Mouse (Mus musculus): ENCODE results near the gene Abcb4. TPM values are rescaled to one million over a fixed set of nuclear protein-coding genes. Genes with fewer than 3 reads are reported as not detected.
"Not testable (repeated sequence)": the region's sequence is repeated elsewhere in the genome, so short reads cannot be mapped to it uniquely, and the experiment has no call there.

Abcb4 gene
- polyA plus RNA-seq (2015; fragmentation: Nextera tagmentation; extraction: Ambion mirVana), result 26.7 and 31.5 TPM in 2 replicates

- Histone ChIP-seq H3K27ac (peak within 1 kb of the TSS; percentile 97), H3K36me3 (peaks cover 12% of the 10 kb centered on the region), H3K4me1 (replicated peaks) (peaks cover 43% of the 10 kb centered on the region), H3K4me2 (peak within 1 kb of the TSS; percentile 81), H3K27me3 (no peaks in the 10 kb centered on the region), H3K9ac (peak within 1 kb of the TSS; percentile 96), H3K4me3 (replicated peaks) (peak within 1 kb of the TSS; percentile 91), H3K9me3 (replicated peaks) (no peaks in the 10 kb centered on the region)
- WGBS (ENCODE audit: insufficient replicate concordance), result under 1% methylated on average over 59 of the region's 65 CpGs
- peak; percentile 89 for ATAC-seq (ENCODE audit: low read depth)
- DNase-seq, result peak; percentile 82
Measured at GRCm38 (mm10) chr5:8893300-8894103, at the start of gene Abcb4. Gene Abcb4 (plus strand): TSS chr5:8893717.

DNA sequence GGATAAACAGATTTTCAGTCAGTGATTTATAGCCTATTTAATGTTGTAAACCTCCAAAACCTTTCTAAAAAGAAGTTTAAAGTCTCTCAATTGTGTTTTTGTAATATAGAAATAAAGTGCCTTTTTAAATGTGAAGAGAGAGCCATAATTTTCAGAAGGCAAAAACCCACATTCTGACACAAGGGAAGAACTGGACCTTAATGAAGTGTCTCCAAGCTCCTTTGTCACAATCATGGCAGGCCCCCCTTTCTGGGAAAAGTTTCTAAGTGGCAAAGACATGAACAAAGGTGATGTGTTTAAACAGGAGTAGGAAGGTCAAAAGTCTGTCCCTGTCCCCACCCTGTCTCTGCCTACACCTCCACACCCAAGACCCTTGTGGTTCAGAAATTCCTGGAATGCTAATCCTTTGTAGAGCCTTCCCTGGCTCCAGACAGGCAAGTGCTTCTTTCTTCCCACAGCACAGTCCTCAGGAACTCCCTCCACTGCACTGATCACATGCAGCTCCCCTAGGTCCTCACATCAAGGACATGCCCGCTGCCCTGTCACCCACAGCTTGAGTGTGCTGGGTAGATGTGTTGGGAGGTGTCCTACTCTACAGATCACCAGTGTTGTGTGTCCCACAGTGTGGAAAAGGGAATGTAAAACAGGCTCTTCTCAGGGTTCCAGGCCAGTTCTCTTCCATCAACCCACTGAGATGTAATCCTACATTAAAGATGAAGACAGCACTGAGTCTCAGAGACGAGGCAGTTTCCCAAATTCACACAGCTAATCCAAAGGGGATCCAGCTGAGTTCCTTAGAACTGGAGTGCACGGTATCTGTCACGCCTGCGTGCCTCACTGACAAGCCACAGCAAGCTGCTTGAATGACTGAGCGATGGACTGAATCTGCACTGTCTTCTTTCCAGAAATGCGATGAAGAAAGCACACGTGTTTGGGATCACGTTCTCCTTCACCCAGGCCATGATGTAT is 44.6 kb upstream of the Abcb4 start:
- H3K27ac ChIP-seq; H3K9ac ChIP-seq; H3K4me1 ChIP-seq (replicated peaks); H3K4me2 ChIP-seq; DNase-seq; ATAC-seq (ENCODE audit: low read depth); H3K36me3 ChIP-seq; H3K27me3 ChIP-seq; H3K4me3 ChIP-seq (replicated peaks); H3K9me3 ChIP-seq (replicated peaks): not testable (repeated sequence)
- WGBS (ENCODE audit: insufficient replicate concordance), result 74% methylated on average over 8 of the region's 9 CpGs

DNA sequence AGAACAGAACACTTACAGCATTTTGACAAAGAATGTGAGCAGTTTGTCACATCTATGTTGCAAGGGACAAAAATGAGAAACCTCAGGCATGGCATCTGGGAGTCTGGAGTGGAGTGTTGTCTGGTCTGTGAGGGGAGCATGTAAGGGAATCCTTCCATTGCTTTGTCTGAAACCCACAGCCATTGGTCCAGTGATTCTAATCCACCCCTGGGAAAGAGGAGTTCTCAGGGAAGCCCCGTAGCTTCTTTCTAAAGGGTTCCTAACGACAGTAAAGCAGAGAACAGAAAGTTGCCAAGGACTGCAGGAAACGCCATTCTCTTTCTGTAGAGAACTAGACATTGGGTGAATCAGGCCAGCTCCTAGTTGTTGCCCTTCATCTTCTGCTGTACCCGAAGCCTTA is 42.7 kb upstream of the Abcb4 start:
- Histone ChIP-seq H3K4me3 (replicated peaks) (no peak overlapping the region), H3K27ac (no peak overlapping the region), H3K36me3 (no peaks in the 10 kb centered on the region), H3K27me3 (no peaks in the 10 kb centered on the region), H3K4me1 (replicated peaks) (no peaks in the 10 kb centered on the region), H3K4me2 (no peak overlapping the region), H3K9me3 (replicated peaks) (no peaks in the 10 kb centered on the region), H3K9ac (no peak overlapping the region)
- WGBS (ENCODE audit: insufficient replicate concordance), result 52% methylated on average over 4 of the region's 4 CpGs
- DNase-seq (no peak), ATAC-seq (ENCODE audit: low read depth) (no peak)

GRCm38 (mm10) chr5:8857201-8857600 is 36.3 kb upstream of the Abcb4 start:
- ATAC-seq (ENCODE audit: low read depth) (no peak), DNase-seq (no peak)
- Histone ChIP-seq H3K9ac (no peak overlapping the region), H3K4me1 (replicated peaks) (no peaks in the 10 kb centered on the region), H3K4me3 (replicated peaks) (no peak overlapping the region), H3K36me3 (no peaks in the 10 kb centered on the region), H3K9me3 (replicated peaks) (no peaks in the 10 kb centered on the region), H3K4me2 (no peak overlapping the region), H3K27me3 (no peaks in the 10 kb centered on the region), H3K27ac (no peak overlapping the region)
- 51% methylated on average over 6 of the region's 6 CpGs for whole genome bisulfite sequencing (ENCODE audit: insufficient replicate concordance)

- no peaks in the 10 kb centered on the region for H3K27me3 ChIP-seq
- no peaks in the 10 kb centered on the region for H3K4me1 ChIP-seq (replicated peaks)
- H3K4me3 ChIP-seq (replicated peaks), result no peak overlapping the region
- no peaks in the 10 kb centered on the region for H3K36me3 ChIP-seq
- H3K4me2 ChIP-seq, result no peak overlapping the region
- ATAC-seq (ENCODE audit: low read depth) (no peak), DNase-seq (no peak)
- H3K9me3 ChIP-seq (replicated peaks), result no peaks in the 10 kb centered on the region
- H3K9ac ChIP-seq, result no peak overlapping the region
- no peak overlapping the region for H3K27ac ChIP-seq
- 56% methylated on average over 1 of the region's 1 CpGs for whole genome bisulfite sequencing (ENCODE audit: insufficient replicate concordance)
Measured at GRCm38 (mm10) chr5:8861811-8862210, 31.7 kb upstream of the Abcb4 start.

DNA sequence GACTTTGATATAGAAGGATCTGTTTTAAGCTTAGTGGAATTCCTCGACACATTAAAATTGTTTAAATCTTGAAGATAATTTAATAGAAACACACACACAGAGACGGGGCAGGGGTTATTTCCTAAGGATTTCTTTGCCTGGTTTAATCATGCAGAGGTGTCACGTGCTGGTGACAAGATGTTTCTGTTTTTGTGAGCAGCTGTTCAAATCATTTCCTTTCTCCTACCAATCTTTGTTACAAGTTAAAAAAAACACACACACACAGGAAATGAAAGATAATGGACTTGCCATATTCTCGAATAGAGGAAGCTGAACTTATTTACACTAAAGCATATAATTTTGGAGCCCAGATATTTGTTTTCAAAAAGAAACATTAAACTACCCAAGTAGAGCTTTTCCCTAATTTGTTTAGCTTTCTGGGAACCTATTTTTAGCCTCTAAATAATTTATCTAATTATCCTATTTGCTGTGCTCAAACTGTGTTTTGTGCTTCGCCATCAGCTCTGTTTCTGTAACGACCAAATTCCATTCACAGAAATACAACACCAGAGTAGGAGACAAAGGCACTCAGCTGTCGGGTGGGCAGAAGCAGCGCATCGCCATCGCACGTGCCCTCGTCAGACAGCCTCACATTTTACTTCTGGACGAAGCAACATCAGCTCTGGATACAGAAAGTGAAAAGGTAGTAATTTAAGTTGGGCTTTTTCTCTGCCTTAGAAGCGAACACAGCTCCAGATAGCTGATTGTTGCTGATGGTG is 29.8 kb upstream of the Abcb4 start:
- 55% methylated on average over 14 of the region's 14 CpGs for WGBS (ENCODE audit: insufficient replicate concordance)
- H3K9ac ChIP-seq, result no peak overlapping the region
- H3K4me3 ChIP-seq (replicated peaks), result no peak overlapping the region
- 0 out of 2 replicates have a peak, but pooled peaks cover 2% of the 10 kb centered on the region for H3K4me1 ChIP-seq (replicated peaks)
- H3K9me3 ChIP-seq (replicated peaks), result no peaks in the 10 kb centered on the region
- no peaks in the 10 kb centered on the region for H3K27me3 ChIP-seq
- DNase-seq, result no peak
- no peak for ATAC-seq (ENCODE audit: low read depth)
- H3K4me2 ChIP-seq, result no peak overlapping the region
- H3K27ac ChIP-seq, result no peak overlapping the region
- H3K36me3 ChIP-seq, result no peaks in the 10 kb centered on the region

DNA sequence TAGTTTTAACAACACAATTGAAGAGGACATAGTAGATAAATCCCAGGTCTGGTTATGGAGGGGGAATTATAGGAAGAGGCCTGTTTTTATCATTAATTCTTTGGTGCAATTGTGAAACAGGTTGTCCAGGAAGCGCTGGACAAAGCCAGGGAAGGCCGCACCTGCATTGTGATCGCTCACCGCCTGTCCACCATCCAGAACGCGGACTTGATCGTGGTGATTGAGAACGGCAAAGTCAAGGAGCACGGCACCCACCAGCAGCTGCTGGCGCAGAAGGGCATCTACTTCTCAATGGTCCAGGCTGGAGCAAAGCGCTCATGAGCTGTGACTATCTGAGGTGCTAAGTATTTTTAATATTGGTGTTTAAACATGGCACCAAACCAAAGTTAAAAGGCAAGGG is 27.9 kb upstream of the Abcb4 start:
- not testable (repeated sequence) for ATAC-seq (ENCODE audit: low read depth); H3K4me2 ChIP-seq; H3K4me3 ChIP-seq (replicated peaks); H3K27ac ChIP-seq; H3K27me3 ChIP-seq; H3K9ac ChIP-seq; H3K9me3 ChIP-seq (replicated peaks); DNase-seq; H3K4me1 ChIP-seq (replicated peaks); H3K36me3 ChIP-seq
- WGBS (ENCODE audit: insufficient replicate concordance), result 88% methylated on average over 11 of the region's 11 CpGs

- Histone ChIP-seq H3K9me3 (replicated peaks) (no peaks in the 10 kb centered on the region), H3K36me3 (no peaks in the 10 kb centered on the region), H3K9ac (no peak overlapping the region), H3K4me2 (no peak overlapping the region), H3K27ac (no peak overlapping the region), H3K4me3 (replicated peaks) (no peak overlapping the region), H3K4me1 (replicated peaks) (0 out of 2 replicates have a peak, but pooled peaks cover 2% of the 10 kb centered on the region), H3K27me3 (no peaks in the 10 kb centered on the region)
- WGBS (ENCODE audit: insufficient replicate concordance), result 75% methylated on average over 5 of the region's 5 CpGs
- ATAC-seq (ENCODE audit: low read depth) (no peak), DNase-seq (no peak)
Measured at GRCm38 (mm10) chr5:8866366-8866765, 27.2 kb upstream of the Abcb4 start.

GRCm38 (mm10) chr5:8868019-8868418 is 25.5 kb upstream of the Abcb4 start:
- 8% methylated on average over 1 of the region's 1 CpGs for WGBS (ENCODE audit: insufficient replicate concordance)
- peak; percentile 77 for ATAC-seq (ENCODE audit: low read depth)
- Histone ChIP-seq H3K9me3 (replicated peaks) (no peaks in the 10 kb centered on the region), H3K4me2 (no peak overlapping the region), H3K36me3 (no peaks in the 10 kb centered on the region), H3K9ac (no peak overlapping the region), H3K27ac (no peak overlapping the region), H3K4me3 (replicated peaks) (no peak overlapping the region), H3K27me3 (no peaks in the 10 kb centered on the region), H3K4me1 (replicated peaks) (0 out of 2 replicates have a peak, but pooled peaks cover 2% of the 10 kb centered on the region)
- peak; percentile 14 for DNase-seq

DNA sequence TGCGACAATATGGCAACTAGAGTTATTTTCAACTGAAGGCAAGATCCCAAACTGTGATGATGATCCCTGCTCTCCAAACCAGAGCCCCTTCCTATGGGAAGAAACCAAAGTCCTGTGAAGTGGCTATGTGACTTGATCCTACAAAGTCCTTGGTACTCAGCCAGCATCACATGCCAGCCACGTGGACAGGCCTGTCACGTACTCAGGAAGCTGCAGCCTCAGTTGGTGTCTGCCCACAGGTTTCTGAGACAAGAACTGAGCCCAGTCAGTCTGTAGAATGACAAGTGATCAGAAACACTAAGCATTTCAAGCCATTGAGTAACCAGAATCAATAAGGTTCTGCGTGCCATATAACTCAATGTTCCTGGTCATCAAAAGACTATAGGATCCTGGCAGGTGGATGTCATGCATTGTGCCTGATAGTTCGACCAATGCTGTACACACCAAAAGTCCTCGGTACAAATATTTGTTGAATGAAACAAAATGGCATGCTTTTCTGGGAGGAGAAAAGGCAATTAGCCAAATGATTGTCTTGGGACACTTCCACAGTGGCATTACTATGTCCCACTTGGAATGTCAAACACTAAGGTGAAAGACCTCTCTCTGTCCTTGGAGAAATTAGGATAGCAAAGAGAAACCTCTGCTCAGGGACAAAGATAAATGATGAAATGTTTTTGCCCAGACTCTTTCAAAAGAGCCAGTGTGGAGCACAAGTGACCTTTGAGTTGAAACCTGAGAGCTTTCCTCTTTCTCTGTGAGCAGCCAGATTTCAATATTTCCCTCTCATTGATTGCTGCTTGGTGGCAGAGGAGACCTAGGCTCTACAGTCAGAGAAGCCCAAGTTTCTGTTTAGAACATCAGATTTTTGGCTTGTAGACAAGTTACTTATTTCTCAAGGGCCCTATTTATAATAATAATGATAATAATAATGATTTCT is 20.3 kb upstream of the Abcb4 start:
- Histone ChIP-seq H3K9ac (no peak overlapping the region), H3K9me3 (replicated peaks) (no peaks in the 10 kb centered on the region), H3K36me3 (no peaks in the 10 kb centered on the region), H3K4me3 (replicated peaks) (no peak overlapping the region), H3K4me2 (no peak overlapping the region), H3K27ac (peak overlapping the region; percentile 62), H3K4me1 (replicated peaks) (0 out of 2 replicates have a peak, but pooled peaks cover 2% of the 10 kb centered on the region), H3K27me3 (no peaks in the 10 kb centered on the region)
- WGBS (ENCODE audit: insufficient replicate concordance), result 64% methylated on average over 6 of the region's 6 CpGs
- ATAC-seq (ENCODE audit: low read depth) (peak; percentile 12; the same call in 1 of the 2 replicates), DNase-seq (no peak)
